Comparison of ENCODE assay signal across 9 mouse cellular contexts in the genomic region with DNA sequence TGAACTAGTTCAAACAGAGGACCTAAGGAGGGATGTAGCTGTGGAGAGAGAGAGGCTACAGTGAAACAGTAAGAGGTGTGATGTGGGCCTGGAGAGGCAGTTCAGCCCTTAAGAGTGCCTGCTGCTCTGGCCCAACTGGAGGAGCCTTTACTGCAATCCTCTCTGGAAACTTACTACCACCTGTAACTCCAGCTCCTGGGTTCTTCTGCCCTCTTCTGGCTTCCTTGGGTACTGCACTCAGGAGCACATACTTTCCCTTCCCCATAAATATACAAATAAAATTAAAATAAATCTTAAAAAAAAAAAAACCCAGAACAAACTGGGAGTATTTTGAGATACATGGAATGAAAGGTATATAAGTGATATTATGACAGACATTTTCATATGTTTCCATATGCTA. TPM values are rescaled to one million over a fixed set of nuclear protein-coding genes. Genes with fewer than 3 reads are reported as not detected.
DNase-seq lines count a peak whose midpoint lies in the region; ATAC-seq lines count a peak whose summit lies in the region.
"Had no signal": no experiment of that assay in that cellular context is flagged by ENCODE, and none has a peak within 500 bp of the region (broad histone marks: within the 10 kb centered on the region; RNA-seq: fewer than 3 reads in every experiment).

No protein-coding gene starts in this region.

- no peak overlapping the region for H3K4me3 ChIP-seq in forebrain, embryonic 11.5 days (ENCODE audit: low read depth, low read length)
- no peak overlapping the region for H3K4me3 ChIP-seq in forebrain, embryonic 12.5 days (replicated peaks)
- H3K4me3 ChIP-seq in neural tube, embryonic 15.5 days (replicated peaks), result no peak overlapping the region
- H3K4me3 ChIP-seq: hindbrain, embryonic 15.5 days had no signal

- DNase-seq in forebrain, embryonic 11.5 days (ENCODE audit: low spot score), result peak; percentile 80
- DNase-seq in neural tube, embryonic 10.5 days (ENCODE audit: extremely low spot score, low spot score), result peak; percentile 60
- peak; percentile 17 to 38 for DNase-seq in adrenal gland, postnatal 4 days (ENCODE audit: low spot score in 2 of 2)
- DNase-seq in lung, postnatal 4 days, result peak; percentile 28 to 63
- peak; percentile 23 for DNase-seq in thymus, postnatal 25 days

- ATAC-seq in forebrain, embryonic 11.5 days (replicated peaks; ENCODE audit: low FRiP score), result no peak
- no peak for ATAC-seq in forebrain, embryonic 12.5 days (ENCODE audit: low FRiP score)
- ATAC-seq in neural tube, embryonic 15.5 days (ENCODE audit: low FRiP score), result no peak
- ATAC-seq in hematopoietic stem cell, adult 5-6 weeks (replicated peaks in 1 of 2; ENCODE audit: insufficient read depth in 1 of 2, low FRiP score in 2 of 2, low TSS enrichment in 1 of 2, low read depth in 1 of 2, poor library complexity in 2 of 2, severe bottlenecking in 2 of 2), result peak; percentile 50 to 62; a peak in 1 of 4 replicates

- no peaks in the 10 kb centered on the region for H3K9me3 ChIP-seq in forebrain, embryonic 11.5 days (ENCODE audit: control insufficient read depth, low read length)
- H3K9me3 ChIP-seq in forebrain, embryonic 12.5 days, result no peaks in the 10 kb centered on the region
- H3K9me3 ChIP-seq in neural tube, embryonic 15.5 days (replicated peaks), result no peaks in the 10 kb centered on the region
- H3K9me3 ChIP-seq: hindbrain, embryonic 15.5 days had no signal

- no peak overlapping the region for H3K4me2 ChIP-seq in forebrain, embryonic 11.5 days (ENCODE audit: low read depth, low read length, severe bottlenecking)
- H3K4me2 ChIP-seq in forebrain, embryonic 12.5 days, result no peak overlapping the region
- H3K4me2 ChIP-seq in neural tube, embryonic 15.5 days, result no peak overlapping the region
- H3K4me2 ChIP-seq: hindbrain, embryonic 15.5 days had no signal

- no peaks in the 10 kb centered on the region for H3K4me1 ChIP-seq in forebrain, embryonic 11.5 days (replicated peaks; ENCODE audit: control insufficient read depth, insufficient read depth, low read length)
- peaks cover 7% of the 10 kb centered on the region; the same call in 1 of the 2 replicates for H3K4me1 ChIP-seq in forebrain, embryonic 12.5 days
- H3K4me1 ChIP-seq in neural tube, embryonic 15.5 days, result no peaks in the 10 kb centered on the region
- H3K4me1 ChIP-seq: hindbrain, embryonic 15.5 days had no signal

- H3K27ac ChIP-seq in forebrain, embryonic 11.5 days (ENCODE audit: low read depth, low read length), result no peak overlapping the region
- no peak overlapping the region for H3K27ac ChIP-seq in forebrain, embryonic 12.5 days
- H3K27ac ChIP-seq in neural tube, embryonic 15.5 days (replicated peaks), result no peak overlapping the region
- H3K27ac ChIP-seq: hindbrain, embryonic 15.5 days had no signal

- no peaks in the 10 kb centered on the region for H3K27me3 ChIP-seq in forebrain, embryonic 11.5 days (ENCODE audit: control insufficient read depth, insufficient read depth, low read length)
- H3K27me3 ChIP-seq in forebrain, embryonic 12.5 days, result no peaks in the 10 kb centered on the region
- H3K27me3 ChIP-seq in neural tube, embryonic 15.5 days (replicated peaks), result no peaks in the 10 kb centered on the region
- H3K27me3 ChIP-seq: hindbrain, embryonic 15.5 days had no signal

- H3K36me3 ChIP-seq in forebrain, embryonic 11.5 days (ENCODE audit: control insufficient read depth, insufficient read depth, low read length), result no peaks in the 10 kb centered on the region
- H3K36me3 ChIP-seq in forebrain, embryonic 12.5 days (replicated peaks), result no peaks in the 10 kb centered on the region
- no peaks in the 10 kb centered on the region for H3K36me3 ChIP-seq in neural tube, embryonic 15.5 days
- H3K36me3 ChIP-seq: hindbrain, embryonic 15.5 days had no signal

- H3K9ac ChIP-seq in forebrain, embryonic 11.5 days (ENCODE audit: low read length), result no peak overlapping the region
- H3K9ac ChIP-seq in forebrain, embryonic 12.5 days, result no peak overlapping the region
- no peak overlapping the region for H3K9ac ChIP-seq in neural tube, embryonic 15.5 days (replicated peaks)
- H3K9ac ChIP-seq: hindbrain, embryonic 15.5 days had no signal

RNA-seq across cellular contexts. Expression of gene Meis2, which starts 35.6 kb away (rescaled TPM):
- polyA plus RNA-seq in forebrain, embryonic 11.5 days (2014; fragmentation: Nextera tagmentation; extraction: Ambion mirVana), result 75.4 and 77.2 TPM in 2 replicates
- polyA plus RNA-seq in forebrain, embryonic 12.5 days (2016; fragmentation: Nextera tagmentation; extraction: Ambion mirVana), result 104 and 111 TPM in 2 replicates
- 74.4 and 95.5 TPM in 2 replicates for polyA plus RNA-seq in neural tube, embryonic 15.5 days (2015; fragmentation: Nextera tagmentation; extraction: Ambion mirVana)
- total RNA-seq in adrenal gland, postnatal 4 days (2021), result 100 to 1,000 TPM; 159 to 160 TPM
- 0.13 and 0.25 TPM in 2 replicates for total RNA-seq in hematopoietic stem cell, adult 5-6 weeks (2017)

Comparison
In these comparisons a context has a peak if more than half of its experiments do, and no peak if none do; other contexts are left out.
1. ATAC-seq: peak in hematopoietic stem cell, adult 5-6 weeks (2 of 2); none in forebrain, embryonic 11.5 days (single experiment), forebrain, embryonic 12.5 days (single experiment) and neural tube, embryonic 15.5 days (single experiment).
2. DNase-seq: peak in every context shown above with its lines; median percentile 80 in forebrain, embryonic 11.5 days; 60 in neural tube, embryonic 10.5 days; 46 in lung, postnatal 4 days; 28 in adrenal gland, postnatal 4 days; 23 in thymus, postnatal 25 days.